Comparison of ENCODE assay signal across 24 mouse cellular contexts in the genomic region with DNA sequence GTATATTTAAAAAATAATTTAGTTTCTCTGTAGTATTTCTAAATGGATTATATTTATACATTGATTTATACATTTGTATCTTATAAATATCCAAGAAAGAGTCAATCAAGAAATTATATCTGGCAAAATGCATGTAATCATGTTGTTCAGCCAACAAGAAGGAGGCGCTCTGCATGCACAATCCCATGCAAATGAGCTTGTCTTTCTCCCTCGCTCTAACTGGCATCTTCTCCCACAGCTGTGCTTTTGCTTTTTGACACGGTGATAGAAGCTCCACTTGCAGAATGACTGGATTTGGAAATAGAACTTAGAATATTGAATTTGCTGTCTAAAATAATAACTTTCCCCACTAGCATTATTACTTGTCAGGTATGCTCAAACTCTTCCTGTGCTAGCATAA.
"Had no signal": no experiment of that assay in that cellular context is flagged by ENCODE, and none has a peak within 500 bp of the region (broad histone marks: within the 10 kb centered on the region; RNA-seq: fewer than 3 reads in every experiment).

No protein-coding gene starts in this region.

- H3K27me3 ChIP-seq: heart, embryonic 13.5 days; heart, embryonic 15.5 days; intestine, embryonic 15.5 days; limb, embryonic 13.5 days; limb, embryonic 15.5 days; liver, embryonic 12.5 days had no signal

- H3K4me3 ChIP-seq: heart, embryonic 13.5 days; heart, embryonic 15.5 days; intestine, embryonic 15.5 days; limb, embryonic 13.5 days; limb, embryonic 15.5 days; liver, embryonic 12.5 days had no signal

- DNase-seq: gastrocnemius, postnatal 14 days; gastrocnemius, postnatal 36 days; heart, adult 18-20 months; heart, postnatal 14 days; heart, postnatal 36 days; kidney, adult 18-20 months; kidney, adult 8-10 months; kidney, postnatal 10 days; kidney, postnatal 36 days; layer of hippocampus, adult 9-11 months; layer of hippocampus, postnatal 36 days; left cerebral cortex, postnatal 4 days had no signal

- H3K9me3 ChIP-seq: heart, embryonic 13.5 days; heart, embryonic 15.5 days; intestine, embryonic 15.5 days; limb, embryonic 13.5 days; limb, embryonic 15.5 days; liver, embryonic 12.5 days had no signal

- H3K36me3 ChIP-seq: heart, embryonic 13.5 days; heart, embryonic 15.5 days; intestine, embryonic 15.5 days; limb, embryonic 13.5 days; limb, embryonic 15.5 days; liver, embryonic 12.5 days had no signal

- H3K27ac ChIP-seq: heart, embryonic 13.5 days; heart, embryonic 15.5 days; hindbrain, embryonic 14.5 days; intestine, embryonic 15.5 days; limb, embryonic 13.5 days; limb, embryonic 15.5 days; liver, embryonic 12.5 days; liver, embryonic 14.5 days had no signal

- H3K4me2 ChIP-seq: heart, embryonic 11.5 days; heart, embryonic 13.5 days; heart, embryonic 15.5 days; hindbrain, embryonic 14.5 days; intestine, embryonic 15.5 days; limb, embryonic 13.5 days; limb, embryonic 15.5 days; liver, embryonic 12.5 days had no signal

- H3K9ac ChIP-seq: heart, embryonic 13.5 days; heart, embryonic 15.5 days; hindbrain, embryonic 14.5 days; intestine, embryonic 15.5 days; limb, embryonic 13.5 days; limb, embryonic 15.5 days; liver, embryonic 12.5 days; liver, embryonic 14.5 days had no signal

- ATAC-seq: hindbrain, embryonic 16.5 days; inflammation-experienced regulatory T-cells, adult 6 months; intestine, embryonic 15.5 days; intestine, postnatal 0 days; liver, embryonic 12.5 days had no signal

- H3K4me1 ChIP-seq: intestine, embryonic 15.5 days; limb, embryonic 13.5 days; limb, embryonic 15.5 days; liver, embryonic 12.5 days had no signal
